Mouse (Mus musculus) lung, postnatal 4 days (tissue): Measurements from ENCODE around the gene Zfp189.
"Not testable (repeated sequence)": the region's sequence is repeated elsewhere in the genome, so short reads cannot be mapped to it uniquely, and the experiment has no call there.

Experiments
- DNase-seq, 2 experiments: peaks; one replicate each; pipeline ENCODE4 v3.0.0; 2021

The Zfp189 gene

DNA sequence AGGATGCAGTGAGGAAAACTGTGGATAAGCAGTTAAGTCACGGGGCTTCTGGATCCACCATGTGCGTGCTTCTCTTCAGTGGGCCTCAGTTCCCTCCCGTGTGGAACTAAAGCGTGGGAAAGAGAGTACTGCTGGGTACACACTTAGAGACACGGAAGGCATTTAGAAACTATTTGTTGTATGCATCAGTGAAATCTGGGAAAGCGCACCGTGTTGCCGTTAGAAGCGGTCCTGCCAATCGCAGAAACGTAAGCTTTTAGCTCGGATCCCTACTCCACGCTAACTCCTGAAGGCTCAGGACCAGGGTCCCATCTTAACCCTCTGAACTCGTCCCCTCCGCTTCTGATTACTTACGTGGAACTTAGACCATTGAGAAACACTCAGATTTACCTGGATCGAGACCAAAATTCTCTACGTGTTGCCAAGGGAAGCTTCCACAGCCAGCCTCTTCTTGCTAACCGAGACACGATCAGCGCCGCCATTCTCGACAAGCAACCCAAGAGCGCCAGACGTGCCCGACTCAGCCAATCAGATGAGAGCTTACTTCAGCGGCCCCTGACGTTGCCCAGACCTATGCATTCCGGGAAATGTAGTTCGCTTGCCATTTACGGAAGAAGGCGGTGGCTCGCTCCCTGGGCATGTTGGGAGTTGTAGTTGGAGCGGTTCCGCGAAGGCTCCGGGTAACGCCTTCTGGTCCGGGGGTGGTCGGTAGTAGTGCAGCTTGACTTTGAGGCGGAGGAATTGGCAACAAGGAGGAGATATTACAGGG is at the start of gene Zfp189, which contains the start of gene Mrpl50:
TSS of gene Zfp189 (plus strand) at position 605 of the 769 bp plus-strand sequence.
TSS of gene Mrpl50 (minus strand) at position 522 of the 769 bp plus-strand sequence.
- DNase-seq = peak; percentile 94 to 95

DNA sequence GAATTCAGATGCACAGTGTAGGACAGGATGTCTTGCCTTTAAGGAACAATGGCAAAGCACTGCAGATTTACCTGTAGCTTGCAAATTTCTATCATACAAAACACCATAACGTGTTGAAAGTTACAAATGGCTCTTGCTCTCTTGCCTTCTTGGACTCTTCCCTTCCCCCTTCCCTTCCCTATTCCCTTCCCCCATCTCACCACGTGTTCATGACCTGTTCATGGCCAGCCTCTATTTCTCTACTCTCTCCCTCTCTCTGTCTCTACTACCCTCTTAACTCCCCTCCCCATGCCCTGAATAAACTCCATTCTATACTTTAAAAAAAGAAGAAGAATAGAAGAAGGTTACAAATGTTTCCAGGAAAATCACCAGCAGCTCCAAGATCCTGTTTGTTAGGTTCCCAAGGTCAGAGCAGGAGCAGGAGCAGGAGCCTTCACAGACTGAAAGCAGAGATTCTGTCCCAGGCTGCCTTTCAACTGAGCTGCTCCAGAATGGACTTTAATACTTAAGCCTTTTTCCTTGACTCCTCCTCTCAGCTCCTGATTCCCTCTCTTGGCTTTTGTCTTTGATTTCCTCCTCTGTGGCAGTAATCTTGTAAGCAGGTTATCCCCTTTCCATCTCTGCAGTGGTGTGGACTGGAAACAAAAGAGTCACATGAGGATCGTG is 47.4 kb upstream of the Zfp189 start, which contains the start of gene Acnat1:
TSS of gene Acnat1 (minus strand) at position 478 of the 666 bp plus-strand sequence.
- no peak for DNase-seq

- no peak for DNase-seq
Observed at GRCm38 (mm10) chr4:49474583-49474982, 46.4 kb upstream of the Zfp189 start.

DNA sequence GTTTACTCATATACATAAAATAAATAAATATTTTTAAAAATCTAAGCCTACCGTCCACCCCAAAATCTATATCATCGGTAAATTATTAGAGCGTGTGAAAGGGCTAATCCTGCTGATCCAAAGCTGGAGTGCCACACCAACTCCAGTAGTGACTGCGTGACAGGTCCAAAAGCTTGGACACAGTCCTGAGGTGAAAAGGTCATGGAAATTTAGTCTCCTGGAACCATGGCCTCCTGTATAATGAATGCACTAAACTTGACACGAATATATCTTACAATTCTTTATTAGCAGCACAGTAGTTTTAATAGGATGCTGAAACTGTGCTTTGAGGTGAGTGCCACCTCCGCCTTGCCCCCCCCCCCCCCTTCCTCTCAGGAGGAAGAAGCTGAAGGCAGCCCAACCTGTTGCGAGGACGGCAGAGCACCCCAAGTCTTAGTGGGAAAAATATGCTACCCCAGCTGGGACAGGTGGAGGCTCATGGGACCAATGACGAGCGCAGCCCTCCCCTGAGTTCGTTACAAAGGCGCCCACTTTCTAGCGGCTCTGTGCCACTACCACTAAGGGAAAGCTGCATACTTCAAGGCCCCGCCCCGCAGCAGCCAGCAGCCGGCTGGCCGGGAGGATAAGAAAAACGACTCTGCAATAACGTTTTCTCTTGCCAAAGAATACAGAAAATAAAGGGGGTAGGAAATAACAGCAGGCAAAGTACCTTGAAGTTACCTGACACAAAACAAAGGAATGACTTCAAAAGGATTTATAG is 42.7 kb upstream of the Zfp189 start:
- DNase-seq = peak; percentile 36 to 49

DNA sequence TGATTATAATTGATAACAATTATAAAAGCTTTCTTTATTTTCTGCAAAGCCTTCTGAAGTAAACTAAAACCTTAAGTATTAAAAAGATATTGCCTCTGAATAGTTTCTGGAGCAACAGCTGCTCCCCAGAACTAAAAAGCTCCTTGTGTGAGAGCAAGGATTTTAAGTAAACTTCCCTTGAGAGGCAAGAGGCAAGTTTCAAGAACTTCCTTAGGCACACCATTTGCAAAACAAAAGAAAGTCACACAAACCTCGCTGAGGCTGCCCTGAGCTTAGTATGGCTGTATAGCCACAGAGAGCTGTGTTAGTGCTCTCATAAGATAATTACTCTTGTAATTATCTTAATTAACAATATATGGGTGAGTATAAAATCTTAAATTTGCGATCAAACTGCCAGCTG is 41.9 kb upstream of the Zfp189 start:
- not testable (repeated sequence) for DNase-seq

DNA sequence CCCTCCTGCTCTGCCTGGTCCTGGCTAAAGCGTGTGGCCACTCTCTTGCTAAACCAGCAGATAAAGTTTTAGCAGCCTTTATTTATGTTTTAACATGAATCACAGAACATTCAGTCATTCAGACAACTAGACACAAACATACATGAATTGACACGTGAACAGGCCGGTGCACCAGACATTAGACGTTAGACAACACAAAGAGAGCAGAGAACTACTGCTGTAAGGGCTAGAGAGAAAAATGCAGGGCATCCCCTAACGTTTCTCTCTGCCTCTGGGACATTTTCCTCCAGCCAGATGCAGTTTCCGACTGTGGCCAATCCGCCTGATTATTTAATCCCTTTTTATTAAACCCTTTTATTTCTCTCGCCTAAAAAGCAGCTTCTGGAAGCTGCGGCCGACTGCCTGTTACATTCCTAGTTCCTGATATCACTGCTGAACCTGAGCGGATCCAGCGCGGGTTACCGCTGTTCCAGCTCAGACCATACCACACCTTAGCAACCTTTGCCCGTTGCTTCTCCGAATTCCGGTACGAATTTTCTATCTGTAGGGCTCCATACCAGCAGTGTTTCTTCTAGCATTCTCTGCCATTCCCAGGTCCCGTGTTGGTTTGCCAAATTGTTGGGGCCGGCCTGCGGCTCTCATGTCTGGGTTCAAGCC is 40.7 kb upstream of the Zfp189 start:
- DNase-seq = no peak

- DNase-seq = peak in 1 of 2 experiments; percentile 31
Observed at GRCm38 (mm10) chr4:49480896-49481295, 40.1 kb upstream of the Zfp189 start.

GRCm38 (mm10) chr4:49485442-49485841 is 35.5 kb upstream of the Zfp189 start:
- no peak for DNase-seq

- DNase-seq = not testable (repeated sequence)
Observed at GRCm38 (mm10) chr4:49485934-49486650, 34.9 kb upstream of the Zfp189 start.

- DNase-seq = no peak
Observed at GRCm38 (mm10) chr4:49503563-49503962, 17.4 kb upstream of the Zfp189 start.

- DNase-seq = no peak
Observed at GRCm38 (mm10) chr4:49506386-49506785, 14.6 kb upstream of the Zfp189 start, which contains the start of gene Baat. Baat (minus strand) TSS chr4:49506557.

GRCm38 (mm10) chr4:49509183-49509582 is 11.8 kb upstream of the Zfp189 start:
- DNase-seq = no peak

DNA sequence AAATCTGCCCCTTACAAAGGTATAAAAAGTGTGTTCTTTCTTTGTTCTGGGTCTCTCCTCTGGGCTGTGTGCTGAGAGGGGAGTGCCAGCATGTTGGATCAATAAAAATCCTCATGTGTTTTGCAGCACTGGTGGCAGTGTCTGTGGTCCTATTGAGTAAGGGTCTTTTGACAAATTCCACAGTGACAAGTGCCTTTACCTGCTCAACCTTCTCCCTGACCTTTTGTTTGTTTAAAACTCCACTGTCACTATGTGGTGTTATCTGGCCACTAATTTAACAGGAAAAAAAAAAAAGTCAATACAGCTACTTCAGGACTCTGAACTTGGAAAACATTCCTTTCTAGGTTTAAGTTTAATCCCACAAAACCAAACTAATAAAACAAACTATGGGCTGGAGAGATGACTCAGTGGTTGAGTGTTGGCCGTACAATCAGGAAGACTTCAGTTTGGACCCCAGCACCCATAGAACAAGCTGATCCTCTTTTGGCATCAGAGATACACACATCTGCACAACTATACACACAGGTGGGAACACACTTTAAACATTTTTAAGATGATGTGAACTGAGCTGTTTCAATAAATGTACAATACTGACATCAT is 10.6 kb upstream of the Zfp189 start:
- not testable (repeated sequence) for DNase-seq

DNA sequence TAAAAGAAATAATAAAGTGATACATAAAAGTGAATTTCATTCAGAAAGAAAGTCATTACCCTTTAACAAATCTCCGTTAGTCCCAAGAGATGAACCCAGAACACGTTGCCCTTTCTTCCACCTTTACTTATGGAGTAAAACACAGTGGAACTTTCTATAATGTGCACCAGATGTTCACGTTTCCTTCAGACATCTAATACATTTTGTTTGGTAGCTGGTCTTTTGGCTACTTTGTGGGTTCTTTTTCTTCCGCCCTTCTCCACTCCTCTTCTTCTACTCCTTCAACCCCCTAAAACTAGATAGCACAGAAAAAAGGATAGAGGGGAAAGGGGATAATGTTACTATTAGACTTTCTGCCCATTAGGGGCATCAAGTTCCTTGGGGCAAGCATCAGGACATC is 8.3 kb upstream of the Zfp189 start:
- no peak for DNase-seq

DNA sequence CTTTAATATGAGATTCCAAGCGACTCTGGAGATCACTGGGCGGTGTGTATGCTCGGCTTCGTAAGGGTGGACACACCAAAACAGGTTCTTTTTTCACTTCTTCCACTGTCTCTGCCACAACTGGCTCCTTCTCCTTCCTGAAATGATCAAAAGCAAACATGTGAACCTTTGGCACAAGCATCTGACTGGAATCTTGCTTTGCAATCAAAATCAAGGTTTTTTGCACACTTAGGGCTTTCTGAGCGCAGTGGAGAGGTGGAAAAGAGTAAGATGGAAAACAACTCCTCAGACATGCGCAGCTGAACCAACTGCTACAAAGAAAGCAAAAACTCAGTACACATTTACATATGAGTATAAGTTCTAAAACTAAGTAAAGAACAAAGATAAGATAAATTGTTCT is 6.5 kb upstream of the Zfp189 start:
- no peak for DNase-seq

DNA sequence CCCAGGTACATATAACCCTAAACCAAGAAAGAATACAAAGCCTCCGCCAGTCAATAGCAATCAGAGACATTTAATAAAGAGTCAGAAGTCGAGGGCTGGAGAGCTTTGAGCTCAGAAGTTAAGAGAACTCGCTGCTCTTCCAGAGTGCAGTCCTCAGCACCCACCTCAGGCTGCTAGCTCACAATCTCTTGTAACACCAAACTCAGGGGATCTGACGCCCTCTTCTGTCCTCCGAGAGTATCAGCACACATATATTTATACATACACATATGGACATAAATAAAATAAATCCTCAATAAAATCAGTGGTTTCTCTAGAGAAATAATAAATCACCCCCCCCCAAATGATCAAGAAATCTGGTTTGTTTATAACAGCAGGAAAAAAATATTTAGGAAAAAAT is 1.5 kb upstream of the Zfp189 start:
- DNase-seq = no peak

GRCm38 (mm10) chr4:49521346-49521745 is 370 bp downstream of the Zfp189 start:
- no peak for DNase-seq

DNA sequence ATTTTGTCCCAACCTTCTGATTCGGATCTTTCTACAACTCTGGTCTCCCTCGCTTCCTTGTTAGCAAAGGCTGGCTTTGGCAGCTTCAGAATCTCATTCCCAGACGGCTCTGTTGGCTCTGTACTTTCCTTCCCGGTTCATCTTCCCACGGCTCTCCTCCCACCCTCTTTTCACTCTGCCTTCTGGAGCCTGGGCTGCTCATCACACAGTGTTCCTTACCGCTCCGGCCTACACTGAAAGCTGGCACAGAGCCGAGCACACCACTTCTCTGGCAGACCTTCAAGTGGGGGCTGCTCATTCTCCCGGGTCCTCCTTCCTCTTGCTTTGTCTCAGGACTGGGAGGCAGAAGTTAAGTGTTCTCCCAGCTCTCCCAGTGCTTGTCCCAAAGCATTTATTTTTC is 1.6 kb downstream of the Zfp189 start:
- DNase-seq = peak; percentile 5 to 29

GRCm38 (mm10) chr4:49535036-49535435 is 14.1 kb downstream of the Zfp189 start:
- DNase-seq = no peak

DNA sequence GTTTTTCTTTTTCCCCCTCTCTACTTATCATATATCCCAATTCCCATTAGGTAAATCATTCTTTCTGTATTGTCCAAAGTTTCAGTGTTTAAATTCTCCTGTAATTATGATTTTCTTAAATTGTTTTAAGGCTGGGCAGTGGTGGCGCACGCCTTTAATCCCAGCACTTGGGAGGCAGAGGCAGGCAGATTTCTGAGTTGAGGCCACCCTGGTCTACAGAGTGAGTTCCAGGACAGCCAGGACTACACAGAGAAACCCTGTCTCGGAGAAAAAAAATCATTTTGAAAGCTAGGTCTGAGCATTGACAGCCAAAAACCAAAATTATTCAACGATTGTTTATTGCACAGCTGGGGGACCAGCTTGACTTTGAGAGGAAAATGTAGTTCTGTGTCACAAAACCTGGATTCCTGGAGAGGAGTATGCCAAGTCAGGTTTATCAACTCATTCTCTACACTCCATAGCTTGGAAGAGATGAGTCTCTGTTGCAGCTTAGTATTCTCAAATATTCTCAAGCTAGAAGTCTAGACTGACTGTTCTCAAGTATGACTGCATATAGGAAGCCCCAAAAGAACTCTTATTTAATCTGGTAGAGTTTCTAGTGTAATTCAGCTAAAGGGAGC is 14.8 kb downstream of the Zfp189 start:
- DNase-seq = no peak

DNA sequence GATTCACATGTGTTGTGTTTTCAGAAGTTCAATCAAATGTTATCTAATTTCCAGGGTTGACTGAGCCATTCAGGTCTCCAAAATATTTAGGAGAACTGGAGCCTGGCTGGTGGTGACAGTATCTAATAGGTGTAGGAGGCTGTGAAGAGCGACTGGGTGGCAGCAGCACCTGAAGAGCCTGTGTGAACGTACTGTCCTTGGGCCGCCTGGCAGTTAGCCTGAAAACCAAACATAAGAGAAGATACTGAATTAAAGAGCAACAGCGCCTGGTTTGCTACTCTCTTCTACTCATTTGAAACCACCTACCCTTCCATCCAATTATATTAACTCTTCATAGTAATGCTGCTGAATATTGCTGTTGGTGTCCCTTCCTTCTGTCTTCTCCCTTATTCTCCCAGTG is 15.7 kb downstream of the Zfp189 start:
- no peak for DNase-seq
